ENCODE assay signal across 8 mouse cellular contexts in genomic region chr9:67220388-67220787, GRCm38 (mm10).
DNase-seq lines count a peak whose midpoint lies in the region; ATAC-seq and TF ChIP-seq lines count a peak whose summit lies in the region.
"Had no signal": no experiment of that assay in that cellular context is flagged by ENCODE, and none has a peak within 500 bp of the region (broad histone marks: within the 10 kb centered on the region; RNA-seq: fewer than 3 reads in every experiment).

No protein-coding gene starts in this region.

- H3K36me3 ChIP-seq in kidney, embryonic 15.5 days = peaks cover 12% of the 10 kb centered on the region
- H3K36me3 ChIP-seq in ES-Bruce4 (ENCODE audit: control insufficient read depth, insufficient read depth, low read length, poor library complexity, severe bottlenecking) = no peaks in the 10 kb centered on the region
- H3K36me3 ChIP-seq in limb, embryonic 10.5 days = peaks cover 39% of the 10 kb centered on the region
- H3K36me3 ChIP-seq: liver, embryonic 15.5 days had no signal

- no peaks in the 10 kb centered on the region for H3K4me1 ChIP-seq in kidney, embryonic 15.5 days
- no peaks in the 10 kb centered on the region for H3K4me1 ChIP-seq in ES-Bruce4 (ENCODE audit: control insufficient read depth, insufficient read depth, low read length)
- H3K4me1 ChIP-seq in limb, embryonic 10.5 days = peaks cover 28% of the 10 kb centered on the region
- H3K4me1 ChIP-seq: liver, embryonic 15.5 days had no signal

- H3K27me3 ChIP-seq in kidney, embryonic 15.5 days = no peaks in the 10 kb centered on the region
- H3K27me3 ChIP-seq in ES-Bruce4 (ENCODE audit: control insufficient read depth, insufficient read depth, low read length, poor library complexity, severe bottlenecking) = no peaks in the 10 kb centered on the region
- no peaks in the 10 kb centered on the region for H3K27me3 ChIP-seq in limb, embryonic 10.5 days (ENCODE audit: low read depth, poor library complexity, severe bottlenecking)
- H3K27me3 ChIP-seq: liver, embryonic 15.5 days had no signal

- no peaks in the 10 kb centered on the region for H3K9me3 ChIP-seq in kidney, embryonic 15.5 days (replicated peaks)
- H3K9me3 ChIP-seq in ES-Bruce4 (replicated peaks; ENCODE audit: control insufficient read depth, insufficient read depth, low read length, poor library complexity, severe bottlenecking) = no peaks in the 10 kb centered on the region
- no peaks in the 10 kb centered on the region for H3K9me3 ChIP-seq in limb, embryonic 10.5 days (replicated peaks)
- H3K9me3 ChIP-seq: liver, embryonic 15.5 days had no signal

- WGBS in kidney, embryonic 15.5 days = 69% methylated on average over 3 of the region's 3 CpGs
- 58% methylated on average over 3 of the region's 3 CpGs for WGBS in limb, embryonic 10.5 days

- H3K4me3 ChIP-seq in kidney, embryonic 15.5 days (replicated peaks) = no peak overlapping the region
- no peak overlapping the region for H3K4me3 ChIP-seq in ES-Bruce4 (ENCODE audit: low read depth, low read length)
- no peak overlapping the region for H3K4me3 ChIP-seq in limb, embryonic 10.5 days
- H3K4me3 ChIP-seq: liver, embryonic 15.5 days had no signal

- H3K27ac ChIP-seq in kidney, embryonic 15.5 days = no peak overlapping the region
- H3K27ac ChIP-seq in ES-Bruce4 (ENCODE audit: insufficient read depth, low read length) = no peak overlapping the region
- H3K27ac ChIP-seq in limb, embryonic 10.5 days = no peak overlapping the region
- H3K27ac ChIP-seq: liver, embryonic 15.5 days had no signal

- peak; percentile 59 for TF ChIP-seq CTCF in ES-Bruce4 (IDR thresholded peaks at IDR 0.05; ENCODE audit: low read depth, low read length)

- TF ChIP-seq POLR2A in ES-Bruce4 (IDR thresholded peaks at IDR 0.05; ENCODE audit: insufficient read depth, low read length) = no peak

- ATAC-seq in kidney, embryonic 15.5 days (replicated peaks; ENCODE audit: low FRiP score) = no peak

- no peak for TF ChIP-seq EP300 in ES-Bruce4 (IDR thresholded peaks at IDR 0.05; ENCODE audit: insufficient read depth, low read depth, low read length)

- H3K9ac ChIP-seq in kidney, embryonic 15.5 days = no peak overlapping the region
- H3K9ac ChIP-seq in ES-Bruce4 (ENCODE audit: low read depth, poor library complexity, severe bottlenecking) = no peak overlapping the region
- H3K9ac ChIP-seq: liver, embryonic 15.5 days had no signal

- H3K4me2 ChIP-seq in kidney, embryonic 15.5 days = no peak overlapping the region
- H3K4me2 ChIP-seq: liver, embryonic 15.5 days had no signal

- DNase-seq in kidney, adult 9 months = peak; percentile 34
- peak; percentile 55 for DNase-seq in ZHBTc4 (ENCODE audit: low read depth, low spot score)
- peak; percentile 46 for DNase-seq in limb, embryonic 10.5 days (ENCODE audit: low spot score)
- no peak for DNase-seq in layer of hippocampus, adult 18-20 months (ENCODE audit: low spot score in 2 of 2)
- no peak for DNase-seq in layer of hippocampus, adult 11-12 months (ENCODE audit: low spot score)

Comparison
In these comparisons a context has a peak if more than half of its experiments do, and no peak if none do; other contexts are left out.
1. DNase-seq: peak in kidney, adult 9 months (single experiment), ZHBTc4 (single experiment) and limb, embryonic 10.5 days (single experiment); none in layer of hippocampus, adult 18-20 months (0 of 2) and layer of hippocampus, adult 11-12 months (single experiment).